Mouse (Mus musculus) liver, embryonic 14.5 days (tissue): ENCODE data around the gene Sh3bp4. TPM values are rescaled to one million over a fixed set of nuclear protein-coding genes. Genes with fewer than 3 reads are reported as not detected.
A peak's percentile ranks its signal among the peaks of the same experiment; 100 is the strongest.

Experiments
- ATAC-seq: fragments of 200-750 bp; cut with Nextera tagmentation; 2 replicates; pipeline ENCODE4 v1.8.0; 2017; ENCODE audit warnings: moderate number of reproducible peaks, mild to moderate bottlenecking, moderate library complexity; ENCODE audit not compliant: insufficient read depth
- DNase-seq, 3 experiments: peaks; one replicate each; pipeline ENCODE4 v3.0.0-alpha.2; 2012 to 2013; ENCODE audit warnings: low read depth in 3 of 3, low spot score in 3 of 3
- H3K27ac ChIP-seq: fragments of 300-500 bp; sonication (generic); 2 replicates; pipeline ENCODE4 v1.5.1; 2014; ENCODE audit warnings: moderate library complexity, mild to moderate bottlenecking, control low read depth, inconsistent platforms
- H3K27me3 ChIP-seq: fragments of 300-500 bp; sonication (generic); 2 replicates; pipeline ENCODE4 v1.6.1; 2014; ENCODE audit warnings: mild to moderate bottlenecking, low read length, moderate library complexity; ENCODE audit not compliant: control insufficient read depth, insufficient read depth
- H3K36me3 ChIP-seq: fragments of 300-500 bp; sonication (generic); replicated peaks from 2 replicates; pipeline ENCODE4 v1.6.1; 2014; ENCODE audit warnings: low read depth; ENCODE audit not compliant: control insufficient read depth, insufficient read depth
- H3K4me1 ChIP-seq, 2 experiments: fragments of 200-500 bp in 1 of 2; fragments of 300-500 bp in 1 of 2; sonication (generic) in 1 of 2; replicated peaks; 2 replicates each; pipeline ENCODE4 v1.6.1; 2012 to 2014; ENCODE audit warnings: antibody characterized with exemption in 1 of 2, inconsistent platforms in 1 of 2, low read length in 1 of 2; ENCODE audit not compliant: control insufficient read depth in 2 of 2, insufficient read depth in 2 of 2
- H3K4me2 ChIP-seq: fragments of 300-500 bp; sonication (generic); 2 replicates; pipeline ENCODE4 v1.6.1; 2014; ENCODE audit warnings: low read depth, mild to moderate bottlenecking, control low read depth, moderate library complexity
- H3K4me3 ChIP-seq, 2 experiments: fragments of 200-500 bp in 1 of 2; fragments of 300-500 bp in 1 of 2; sonication (generic) in 1 of 2; 2 replicates each; pipeline ENCODE4 v1.5.1; 2012 to 2014; ENCODE audit warnings: low read depth in 2 of 2, low read length in 2 of 2, mild to moderate bottlenecking in 2 of 2, control low read depth in 1 of 2, inconsistent platforms in 1 of 2, moderate library complexity in 1 of 2; ENCODE audit not compliant: insufficient read depth in 1 of 2
- H3K9ac ChIP-seq: fragments of 300-500 bp; sonication (generic); replicated peaks from 2 replicates; pipeline ENCODE4 v1.6.1; 2014; ENCODE audit warnings: mild to moderate bottlenecking, control low read depth, moderate library complexity
- H3K9me3 ChIP-seq: fragments of 300-500 bp; sonication (generic); 2 replicates; pipeline ENCODE4 v1.6.1; 2016; ENCODE audit warnings: low read length, mixed read lengths; ENCODE audit not compliant: control insufficient read depth
- CTCF ChIP-seq: IDR thresholded peaks from 2 replicates; pipeline ENCODE4 v1.5.1; 2016; ENCODE audit warnings: antibody characterized with exemption, low read depth, control low read depth
- EP300 ChIP-seq: IDR thresholded peaks from 2 replicates; pipeline ENCODE4 v1.6.1; 2016; ENCODE audit warnings: antibody characterized with exemption, low read depth
- WGBS: fragments of 180-500 bp; shearing (Covaris S2); extraction: QIAGEN DNeasy Blood & Tissue Kit; methylation state at CpG from one replicate; pipeline ENCODE4 v1.1.7; 2014; ENCODE audit not compliant: insufficient replicate concordance; 5-methylcytosine and 5-hydroxymethylcytosine counted together
- polyA plus RNA-seq, 2 experiments: library from polyadenylated mRNA; depleted of rRNA in 1 of 2; stranded (reverse) in 1 of 2; unstranded in 1 of 2; fragments of >200 nt; fragmentation: Nextera tagmentation in 1 of 2; extraction: Ambion mirVana in 1 of 2; gene quantifications; 2 replicates each; pipeline versions ENCODE4 v1.2.1 to v1.2.3; 2012 to 2014

Sh3bp4 gene
- polyA plus RNA-seq, 2 experiments = 0.51 to 0.63 TPM

DNA sequence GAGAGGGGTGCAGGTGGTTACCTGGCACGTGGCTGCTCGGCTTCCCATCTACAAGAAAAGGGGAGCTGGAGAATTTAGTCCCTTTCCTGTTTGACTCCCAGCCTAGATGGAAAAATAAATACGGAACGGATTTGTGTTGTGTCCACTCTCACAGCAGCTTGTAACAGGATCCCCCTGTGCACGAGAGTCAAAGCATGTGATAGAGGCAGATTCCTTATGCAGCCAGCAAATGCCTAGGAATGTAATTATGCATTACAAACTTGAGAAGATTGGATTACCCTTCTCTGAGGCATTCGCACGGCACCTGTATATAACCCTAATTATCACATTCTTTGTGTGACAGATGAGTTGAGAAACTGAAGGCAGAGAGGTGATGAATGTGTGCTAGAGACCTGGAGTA is 94.5 kb downstream of the Sh3bp4 start:
- H3K36me3 ChIP-seq = no peaks in the 10 kb centered on the region
- DNase-seq (no peak), ATAC-seq (no peak)
- no peak overlapping the region for H3K9ac ChIP-seq
- TF ChIP-seq EP300 (no peak), CTCF (no peak)
- no peaks in the 10 kb centered on the region for H3K9me3 ChIP-seq
- no peak overlapping the region for H3K4me2 ChIP-seq
- no peaks in the 10 kb centered on the region for H3K4me1 ChIP-seq
- no peak overlapping the region for H3K4me3 ChIP-seq
- H3K27me3 ChIP-seq = no peaks in the 10 kb centered on the region
- no peak overlapping the region for H3K27ac ChIP-seq
- 52% methylated on average over 7 of the region's 7 CpGs for WGBS

DNA sequence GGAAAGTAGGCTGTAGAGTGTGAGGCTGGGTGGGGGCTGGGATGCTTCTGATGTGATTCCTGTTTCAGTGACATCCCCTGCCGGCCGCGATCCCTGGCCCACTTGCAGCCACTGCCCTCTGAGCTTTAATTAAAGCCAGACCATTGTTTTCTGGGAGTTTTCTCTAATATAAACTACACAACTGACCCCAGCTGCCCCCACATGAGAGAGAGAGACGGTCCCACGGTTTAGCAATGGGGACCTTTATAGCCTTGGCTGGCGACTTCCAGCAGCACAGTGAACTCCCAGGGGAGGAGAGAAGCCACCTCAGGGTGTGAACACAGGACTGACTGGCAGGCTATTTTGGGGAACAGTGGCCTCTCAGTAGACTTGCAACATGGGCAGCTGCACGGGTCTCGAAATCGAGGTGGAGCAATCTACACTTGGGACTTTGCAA is 96.6 kb downstream of the Sh3bp4 start:
- DNase-seq = no peak

GRCm38 (mm10) chr1:89171275-89171767 is 101.1 kb downstream of the Sh3bp4 start:
- Histone ChIP-seq H3K27me3 (no peaks in the 10 kb centered on the region), H3K9me3 (no peaks in the 10 kb centered on the region), H3K4me1 (no peaks in the 10 kb centered on the region), H3K4me2 (no peak overlapping the region), H3K9ac (no peak overlapping the region), H3K27ac (no peak overlapping the region), H3K36me3 (no peaks in the 10 kb centered on the region), H3K4me3 (no peak overlapping the region)
- TF ChIP-seq CTCF = no peak
- no peak for TF ChIP-seq EP300
- DNase-seq = no peak
- ATAC-seq = no peak
- WGBS = 56% methylated on average over 8 of the region's 8 CpGs

More for the DNA sequence above, 96.6 kb downstream of the Sh3bp4 start:
- WGBS = 53% methylated on average over 9 of the region's 9 CpGs
- no peak for ATAC-seq
- no peak for TF ChIP-seq CTCF
- TF ChIP-seq EP300 = no peak
- Histone ChIP-seq H3K4me1 (no peaks in the 10 kb centered on the region), H3K4me3 (no peak overlapping the region), H3K36me3 (no peaks in the 10 kb centered on the region), H3K4me2 (no peak overlapping the region), H3K27ac (no peak overlapping the region), H3K9ac (no peak overlapping the region), H3K9me3 (no peaks in the 10 kb centered on the region), H3K27me3 (no peaks in the 10 kb centered on the region)

GRCm38 (mm10) chr1:89174621-89175020 is 104.4 kb downstream of the Sh3bp4 start:
- WGBS = 55% methylated on average over 7 of the region's 7 CpGs
- H3K9ac ChIP-seq = no peak overlapping the region
- no peak for DNase-seq
- no peak overlapping the region for H3K4me2 ChIP-seq
- no peaks in the 10 kb centered on the region for H3K9me3 ChIP-seq
- ATAC-seq = no peak
- no peaks in the 10 kb centered on the region for H3K36me3 ChIP-seq
- TF ChIP-seq EP300 (no peak), CTCF (no peak)
- H3K4me1 ChIP-seq = no peaks in the 10 kb centered on the region
- H3K27me3 ChIP-seq = no peaks in the 10 kb centered on the region
- H3K27ac ChIP-seq = no peak overlapping the region
- H3K4me3 ChIP-seq = no peak overlapping the region

- WGBS = 24% methylated on average over 2 of the region's 2 CpGs
- H3K4me2 ChIP-seq = no peak overlapping the region
- DNase-seq = no peak
- no peak for ATAC-seq
- H3K4me3 ChIP-seq = no peak overlapping the region
- H3K4me1 ChIP-seq = no peaks in the 10 kb centered on the region
- TF ChIP-seq EP300 (no peak), CTCF (peak; percentile 48)
- no peaks in the 10 kb centered on the region for H3K36me3 ChIP-seq
- no peak overlapping the region for H3K27ac ChIP-seq
- H3K9me3 ChIP-seq = no peaks in the 10 kb centered on the region
- H3K27me3 ChIP-seq = no peaks in the 10 kb centered on the region
- no peak overlapping the region for H3K9ac ChIP-seq
Observed at GRCm38 (mm10) chr1:89175355-89175754, 105.1 kb downstream of the Sh3bp4 start.
